Mouse (Mus musculus) right cerebral cortex, postnatal 10 days (tissue): ENCODE data around the gene Prmt3.

Experiments
- DNase-seq, 2 experiments: peaks; one replicate each; pipeline ENCODE4 v3.0.0; 2021; ENCODE audit warnings: low spot score in 2 of 2

Gene Prmt3

GRCm38 (mm10) chr7:49797171-49797570, 19.0 kb downstream of the Prmt3 start:
- DNase-seq: no peak

DNA sequence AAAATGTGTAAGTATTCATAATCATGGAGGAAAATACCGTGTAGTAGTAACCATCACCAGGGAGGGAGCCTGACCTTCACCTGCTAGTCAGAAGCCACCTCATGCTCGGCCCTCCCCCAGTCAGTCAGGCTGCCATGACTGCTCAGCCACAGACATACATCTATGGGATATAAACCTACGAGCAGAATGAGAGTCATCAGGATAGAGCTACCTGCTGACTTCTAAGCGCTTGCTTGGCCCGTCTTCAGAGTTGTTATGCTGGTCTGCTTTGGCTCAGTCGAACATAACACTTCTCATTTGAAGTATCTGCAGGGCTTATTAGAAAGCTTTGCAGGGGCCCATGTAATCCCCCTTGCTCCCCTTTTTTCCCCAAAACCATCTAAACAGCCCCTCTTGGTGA, 25.4 kb downstream of the Prmt3 start:
- DNase-seq: no peak

- DNase-seq: no peak
Observed at GRCm38 (mm10) chr7:49804638-49805165, 26.6 kb downstream of the Prmt3 start.

DNA sequence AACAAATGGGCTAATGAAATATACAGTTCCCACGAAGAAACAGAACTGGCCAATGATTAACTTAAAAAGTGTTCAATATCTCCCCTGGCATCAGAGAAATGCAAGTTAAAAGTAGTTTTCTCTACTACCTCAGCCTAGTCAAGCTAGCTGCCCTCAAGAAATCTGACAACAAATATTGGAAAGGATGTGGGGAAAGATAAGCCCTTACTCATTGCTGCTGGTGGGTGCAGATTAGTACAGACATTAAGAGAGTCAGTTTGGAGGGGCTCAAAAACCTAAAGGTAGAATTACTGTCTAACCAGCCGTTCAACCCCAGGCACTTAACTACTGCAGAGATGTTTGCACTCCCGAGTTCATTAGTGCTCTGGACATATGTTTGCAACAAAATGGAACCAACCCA, 27.5 kb downstream of the Prmt3 start:
- DNase-seq: no peak

- no peak for DNase-seq
Observed at GRCm38 (mm10) chr7:49807093-49807682, 29.0 kb downstream of the Prmt3 start.

DNA sequence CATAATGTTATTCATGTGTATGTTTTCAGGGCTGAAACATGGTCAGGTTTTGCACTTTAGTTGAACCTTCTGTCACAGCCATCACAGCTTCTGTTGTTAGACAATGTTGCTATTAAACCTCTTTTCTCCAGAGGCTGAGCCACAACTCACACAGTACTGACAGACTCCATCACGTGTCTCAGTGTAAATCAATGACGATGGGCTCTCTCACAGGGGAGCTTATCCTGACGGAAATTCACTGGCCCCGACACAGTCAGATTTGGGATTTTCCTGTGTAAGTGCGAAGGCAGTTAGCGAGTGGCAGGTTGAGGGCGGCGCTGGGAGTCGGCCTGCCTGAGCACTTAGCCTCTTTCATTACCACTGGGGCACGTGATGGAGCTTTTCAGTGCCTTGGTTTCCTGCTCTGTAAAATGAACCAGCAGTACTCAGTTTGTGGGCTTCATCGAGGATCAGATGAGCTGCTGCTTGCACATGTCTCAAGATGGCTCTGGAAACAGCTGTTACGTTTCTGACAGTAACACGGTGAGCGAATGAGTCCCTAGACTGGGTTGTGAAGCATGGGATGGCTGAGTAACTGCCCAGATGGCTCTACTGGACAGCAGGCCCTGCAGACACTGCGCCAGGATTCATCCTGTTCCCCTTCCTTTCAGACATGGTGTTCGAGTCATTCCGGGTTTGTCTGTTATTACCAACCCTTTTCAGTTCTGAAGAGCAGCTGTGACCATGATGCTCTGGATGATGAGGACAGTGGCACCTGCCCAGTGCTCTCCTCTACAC, 29.9 kb downstream of the Prmt3 start:
- no peak for DNase-seq

DNA sequence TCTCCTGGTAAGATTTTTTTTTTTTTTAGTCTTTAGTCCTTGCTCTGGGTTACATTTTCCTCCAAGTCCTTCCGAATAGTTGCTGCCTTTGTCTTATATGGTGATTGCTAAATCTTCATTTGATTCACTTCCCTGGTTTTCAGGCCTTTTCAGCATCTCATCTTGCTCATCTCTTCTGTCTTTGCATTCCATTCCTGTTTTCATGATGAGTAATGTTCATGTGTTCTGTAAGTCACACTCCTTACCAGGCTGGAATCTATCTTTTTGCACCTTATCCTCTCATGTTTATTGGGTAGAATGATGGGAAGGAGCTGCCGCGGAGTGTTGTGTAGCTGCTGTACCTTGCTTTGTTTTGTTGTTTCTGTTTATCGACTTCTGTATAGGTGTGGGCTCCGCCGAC, 31.0 kb downstream of the Prmt3 start:
- DNase-seq: no peak

DNA sequence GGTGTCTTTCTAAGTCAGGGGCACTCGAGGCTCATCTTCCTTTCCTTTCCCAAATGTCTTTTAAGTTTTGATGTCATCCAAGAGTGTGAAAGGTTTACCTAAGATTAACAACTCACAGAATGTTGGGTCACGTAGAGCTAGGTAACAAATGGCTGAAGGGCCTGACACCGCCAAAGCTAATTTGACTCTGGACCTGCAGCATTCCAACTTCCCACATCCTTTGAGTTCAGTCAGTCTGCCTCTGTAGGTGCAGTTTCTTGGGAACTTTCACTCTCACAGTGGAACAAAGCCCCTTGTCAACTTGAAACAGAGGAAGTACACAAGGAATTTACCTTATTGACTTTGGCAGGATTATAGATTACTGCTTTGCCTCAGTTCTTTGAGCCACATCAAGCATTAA, 31.4 kb downstream of the Prmt3 start:
- no peak for DNase-seq

DNA sequence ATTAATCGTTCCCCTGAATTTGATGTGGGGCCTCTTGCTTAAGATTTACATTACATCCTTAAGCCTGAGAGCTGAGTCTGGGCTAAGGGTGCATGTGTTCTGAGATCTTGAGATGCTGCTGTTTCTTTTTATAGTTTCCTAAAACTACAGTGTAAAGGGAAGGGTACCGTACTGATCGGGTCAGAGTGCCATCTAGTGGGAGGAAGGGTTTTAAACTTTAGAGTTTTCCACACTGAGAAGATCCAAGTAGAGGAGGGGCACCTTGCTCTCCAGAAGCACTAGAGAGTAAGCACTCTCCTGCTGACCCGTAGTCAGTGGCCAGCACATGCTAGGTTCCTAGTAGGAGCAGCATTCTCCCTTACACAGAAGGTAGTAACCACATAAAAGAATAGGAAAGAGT, 33.2 kb downstream of the Prmt3 start:
- peak in 1 of 2 experiments; percentile 24 for DNase-seq

GRCm38 (mm10) chr7:49819393-49819792, 41.2 kb downstream of the Prmt3 start:
- DNase-seq: no peak

DNA sequence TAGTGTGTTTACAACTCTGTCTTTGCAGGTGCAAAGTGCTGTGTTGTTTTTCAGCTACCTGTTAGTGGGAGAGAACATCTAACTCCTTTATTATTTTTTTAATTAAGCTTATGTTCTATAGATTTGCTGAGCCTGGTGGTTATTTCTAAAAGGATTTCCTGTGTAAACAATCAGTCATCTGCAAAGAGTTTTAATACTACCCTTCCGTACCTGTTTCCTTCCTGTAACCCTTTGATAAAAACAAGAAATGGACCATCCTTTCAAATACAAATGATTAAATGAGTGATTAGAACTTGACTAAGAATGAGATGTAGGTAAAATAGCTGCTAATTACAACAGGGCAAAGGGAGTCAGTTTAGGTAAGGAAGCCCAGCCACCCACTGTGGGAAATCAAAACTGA, 43.2 kb downstream of the Prmt3 start:
- DNase-seq: no peak

GRCm38 (mm10) chr7:49822028-49822427, 43.9 kb downstream of the Prmt3 start:
- no peak for DNase-seq

GRCm38 (mm10) chr7:49823595-49823994, 45.4 kb downstream of the Prmt3 start:
- no peak for DNase-seq

- DNase-seq: no peak
Observed at GRCm38 (mm10) chr7:49824043-49824442, 45.9 kb downstream of the Prmt3 start.

GRCm38 (mm10) chr7:49824581-49824980, 46.4 kb downstream of the Prmt3 start:
- no peak for DNase-seq

DNA sequence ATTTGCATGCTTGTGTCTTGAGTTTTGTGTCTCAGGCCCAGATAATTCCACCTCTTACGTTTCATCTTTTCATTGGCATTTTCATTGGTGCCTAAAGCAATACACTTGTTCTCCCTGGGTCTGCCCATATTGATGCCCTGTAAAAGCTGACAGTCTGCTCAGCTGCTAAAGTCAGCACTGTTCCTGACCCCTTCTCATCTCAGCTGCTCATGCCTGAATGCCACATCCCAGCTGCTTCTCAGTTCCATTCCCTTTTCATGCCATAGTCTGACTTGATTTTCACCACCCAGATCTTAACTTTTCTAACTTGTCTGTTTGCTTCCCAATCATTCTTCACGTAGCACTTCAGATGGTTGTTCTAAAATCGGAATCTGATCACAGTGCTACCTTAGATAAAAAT, 47.3 kb downstream of the Prmt3 start:
- no peak for DNase-seq

DNA sequence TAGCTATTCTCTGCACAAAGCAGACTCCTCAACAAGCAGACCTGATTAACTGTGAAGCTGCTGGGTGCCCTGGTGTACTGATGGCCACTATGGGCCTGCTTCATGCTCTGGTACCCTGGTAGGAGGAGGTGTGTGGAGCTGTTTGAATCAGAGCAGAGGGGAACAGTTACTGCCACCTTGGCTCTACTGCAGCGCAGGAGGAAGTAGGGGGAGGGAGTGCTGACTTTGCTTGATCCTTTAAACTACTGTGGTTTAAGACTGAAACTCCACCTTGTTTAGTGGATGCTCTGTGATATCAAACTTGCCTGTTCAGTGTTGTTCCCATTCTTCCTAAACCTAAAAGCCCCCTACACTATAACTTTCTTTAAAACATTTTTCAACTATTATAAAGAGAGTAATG, 49.8 kb downstream of the Prmt3 start:
- DNase-seq: no peak

DNA sequence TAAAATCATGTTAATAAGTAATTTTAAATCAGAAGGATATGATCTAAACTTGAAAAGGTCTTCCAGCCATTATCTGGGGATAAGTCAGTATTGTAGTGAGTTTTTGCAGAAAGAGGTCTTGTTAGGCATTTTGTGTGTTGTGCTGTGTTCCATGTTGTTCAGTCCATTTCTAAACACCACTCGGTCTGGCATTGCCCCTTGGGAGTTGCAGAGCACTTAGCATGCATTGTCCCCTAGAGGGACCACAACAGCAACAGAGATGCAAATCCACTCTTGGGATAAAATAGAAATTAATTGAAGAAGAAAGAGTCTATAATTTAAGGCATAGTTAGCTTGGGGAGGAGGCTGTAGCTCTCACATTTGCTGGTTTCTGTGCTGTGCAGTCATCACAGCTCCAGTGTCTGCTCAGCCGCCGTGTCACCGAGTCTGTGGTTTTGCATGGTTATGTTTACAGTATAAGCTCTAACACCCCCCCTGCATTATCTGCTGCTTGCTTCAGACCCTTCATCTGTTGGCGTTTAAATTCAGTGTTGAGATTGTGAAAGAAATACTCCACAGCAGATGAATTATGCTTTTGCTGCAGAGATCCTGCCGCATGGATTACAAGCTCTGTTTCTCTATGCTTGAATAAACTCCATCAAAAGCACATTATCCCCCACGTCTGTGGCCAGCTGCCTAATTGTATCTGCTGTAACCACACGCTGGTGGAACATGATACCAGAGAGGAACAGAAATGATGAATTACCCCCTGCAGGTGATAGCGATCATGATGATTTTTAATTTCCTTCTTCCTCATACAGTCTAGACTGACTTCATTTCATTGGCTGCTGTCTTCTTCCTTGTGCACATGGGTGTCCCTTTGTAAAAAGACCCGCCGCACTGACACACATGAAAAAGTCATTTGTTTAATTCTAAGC, 64.5 kb downstream of the Prmt3 start:
- DNase-seq: peak; percentile 43

GRCm38 (mm10) chr7:49843304-49843933, 65.3 kb downstream of the Prmt3 start:
- DNase-seq: no peak

DNA sequence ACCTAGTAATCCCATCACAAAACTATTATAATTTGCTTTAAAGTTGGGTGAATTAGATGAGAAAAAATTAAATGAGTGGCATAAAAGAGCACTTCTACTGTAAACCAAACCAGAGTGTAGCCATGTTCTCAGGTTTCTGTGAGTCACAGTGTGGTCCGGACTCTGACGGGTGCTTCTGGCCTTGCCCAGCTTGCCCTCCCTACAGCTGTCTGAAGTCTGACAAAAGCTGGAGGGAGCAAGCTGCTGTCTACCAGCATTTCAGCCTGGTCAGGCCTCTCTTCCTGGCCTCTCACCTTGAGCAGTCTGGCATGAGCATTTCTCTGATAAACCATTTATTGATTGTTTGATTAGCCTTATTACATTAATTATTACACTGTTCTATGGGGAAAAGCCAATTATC, 69.8 kb downstream of the Prmt3 start:
- DNase-seq: no peak

DNA sequence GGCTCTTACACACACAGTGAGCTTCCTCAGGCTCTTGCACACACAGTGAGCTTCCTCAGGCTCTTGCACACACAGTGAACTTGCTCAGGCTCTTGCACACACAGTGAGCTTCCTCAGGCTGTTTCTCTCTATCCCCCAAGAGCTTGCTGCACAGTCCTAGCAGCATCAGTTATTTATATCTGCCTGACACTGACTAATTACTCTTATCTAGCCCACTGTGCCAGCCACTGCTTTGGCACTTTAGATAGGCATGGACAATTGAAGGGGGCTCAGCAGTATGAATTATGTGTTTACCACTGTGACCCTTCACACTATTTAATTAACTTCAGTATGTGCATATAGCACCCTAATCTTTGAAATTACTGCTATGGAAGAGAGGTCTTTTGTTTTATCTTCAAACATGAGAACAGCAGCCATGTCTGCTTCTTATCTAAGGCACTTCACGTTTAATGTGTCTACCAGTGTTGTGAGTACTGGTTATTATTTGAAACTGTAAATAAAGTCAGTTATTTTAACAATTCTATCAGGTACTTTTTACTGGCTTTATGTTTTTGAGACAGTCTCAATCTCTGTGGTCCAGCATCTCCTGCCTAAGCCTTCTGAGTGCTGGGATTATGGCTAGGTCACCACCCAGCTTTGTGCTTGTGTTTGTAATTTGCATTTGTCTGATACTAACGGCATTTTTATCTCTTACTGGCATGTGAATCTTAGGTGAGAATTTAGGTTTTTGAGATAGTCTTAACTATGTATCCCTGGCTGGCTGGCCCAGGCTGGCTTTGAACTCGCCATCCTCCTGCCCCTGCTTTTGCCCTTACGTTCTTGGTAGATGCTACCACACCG, 75.4 kb downstream of the Prmt3 start:
- DNase-seq: no peak
